Mouse (Mus musculus) embryonic fibroblast, embryonic 13.5 days (primary cell): Measurements from ENCODE around the gene A930004D18Rik.

Experiments
- CTCF ChIP-seq: IDR thresholded peaks from 2 replicates; pipeline ENCODE4 v1.5.1; 2011; ENCODE audit warnings: mild to moderate bottlenecking, control low read depth, low read length, moderate library complexity, borderline replicate concordance; ENCODE audit not compliant: insufficient read depth
- POLR2A ChIP-seq: IDR thresholded peaks from 2 replicates; pipeline ENCODE4 v1.6.1; 2011; ENCODE audit warnings: low read depth, mild to moderate bottlenecking, control low read depth, low read length, moderate library complexity

GRCm38 (mm10) chr2:18019122-18019521 lies 18.4 kb downstream of the A930004D18Rik start:
- TF ChIP-seq CTCF (no peak), POLR2A (no peak)
